ENCODE assay signal across 8 mouse cellular contexts in genomic region chr7:96213741-96214140, GRCm38 (mm10). TPM values are rescaled to one million over a fixed set of nuclear protein-coding genes. Genes with fewer than 3 reads are reported as not detected.
DNase-seq lines count a peak whose midpoint lies in the region; ATAC-seq and TF ChIP-seq lines count a peak whose summit lies in the region.

No protein-coding gene starts in this region.

- no peak for ATAC-seq in liver, embryonic 11.5 days (replicated peaks; ENCODE audit: low FRiP score)
- no peak for ATAC-seq in forebrain, embryonic 14.5 days
- ATAC-seq in limb, embryonic 15.5 days (ENCODE audit: insufficient number of reproducible peaks, low FRiP score, low TSS enrichment, low read depth): no peak

- DNase-seq in liver, embryonic 11.5 days (ENCODE audit: low spot score): no peak
- no peak for DNase-seq in liver
- no peak for DNase-seq in forebrain, embryonic 14.5 days (ENCODE audit: low spot score)
- DNase-seq in cerebellum, adult 9-10 months: no peak
- no peak for DNase-seq in ovary, postnatal 10 days (ENCODE audit: low spot score)
- no peak for DNase-seq in adrenal gland, postnatal 36 days

- H3K4me3 ChIP-seq in liver, embryonic 11.5 days (ENCODE audit: low read depth, low read length): peak overlapping the region; percentile 48
- H3K4me3 ChIP-seq in forebrain, embryonic 14.5 days (ENCODE audit: low read depth, low read length): peak overlapping the region; percentile 92
- peak overlapping the region; percentile 73 for H3K4me3 ChIP-seq in limb, embryonic 15.5 days
- peak overlapping the region; percentile 96 for H3K4me3 ChIP-seq in olfactory bulb, adult 2 months (ENCODE audit: insufficient read depth, low read depth, low read length)

- no peak for TF ChIP-seq CTCF in olfactory bulb, adult 2 months (IDR thresholded peaks at IDR 0.05; ENCODE audit: insufficient read depth, low read depth, low read length)

- H3K9ac ChIP-seq in liver, embryonic 11.5 days (ENCODE audit: low read depth, low read length): no peak overlapping the region
- peak overlapping the region; percentile 99 for H3K9ac ChIP-seq in forebrain, embryonic 14.5 days (ENCODE audit: low read length)
- H3K9ac ChIP-seq in limb, embryonic 15.5 days: no peak overlapping the region

- peak overlapping the region; percentile 67 for H3K4me2 ChIP-seq in liver, embryonic 11.5 days
- H3K4me2 ChIP-seq in forebrain, embryonic 14.5 days (ENCODE audit: low read length): peak overlapping the region; percentile 94
- H3K4me2 ChIP-seq in limb, embryonic 15.5 days: peak overlapping the region; percentile 86

- peaks cover 7% of the 10 kb centered on the region for H3K4me1 ChIP-seq in liver, embryonic 11.5 days (replicated peaks; ENCODE audit: control insufficient read depth, insufficient read depth, low read length)
- H3K4me1 ChIP-seq in forebrain, embryonic 14.5 days (ENCODE audit: control insufficient read depth, insufficient read depth, low read length): peaks cover 20% of the 10 kb centered on the region
- peaks cover 39% of the 10 kb centered on the region for H3K4me1 ChIP-seq in limb, embryonic 15.5 days
- H3K4me1 ChIP-seq in olfactory bulb, adult 2 months (ENCODE audit: control insufficient read depth, insufficient read depth, low read length): 0 out of 2 replicates have a peak, but pooled peaks cover 2% of the 10 kb centered on the region

- no peaks in the 10 kb centered on the region for H3K36me3 ChIP-seq in liver, embryonic 11.5 days (ENCODE audit: control insufficient read depth, insufficient read depth, low read length)
- H3K36me3 ChIP-seq in forebrain, embryonic 14.5 days (ENCODE audit: control insufficient read depth, insufficient read depth, low read length): no peaks in the 10 kb centered on the region
- H3K36me3 ChIP-seq in limb, embryonic 15.5 days: no peaks in the 10 kb centered on the region

- no peak for TF ChIP-seq POLR2A in olfactory bulb, adult 2 months (IDR thresholded peaks at IDR 0.05; ENCODE audit: insufficient read depth, low read depth, low read length)

- H3K9me3 ChIP-seq in liver, embryonic 11.5 days (ENCODE audit: control insufficient read depth, low read length): no peaks in the 10 kb centered on the region
- H3K9me3 ChIP-seq in forebrain, embryonic 14.5 days (replicated peaks; ENCODE audit: control insufficient read depth, low read length): no peaks in the 10 kb centered on the region
- no peaks in the 10 kb centered on the region for H3K9me3 ChIP-seq in limb, embryonic 15.5 days

- peaks cover 62% of the 10 kb centered on the region for H3K27me3 ChIP-seq in liver, embryonic 11.5 days (replicated peaks; ENCODE audit: control insufficient read depth, insufficient read depth, low read length)
- H3K27me3 ChIP-seq in forebrain, embryonic 14.5 days (replicated peaks; ENCODE audit: control insufficient read depth, insufficient read depth, low read length): 0 out of 2 replicates have a peak, but pooled peaks cover 3% of the 10 kb centered on the region
- H3K27me3 ChIP-seq in limb, embryonic 15.5 days: no peaks in the 10 kb centered on the region

- H3K27ac ChIP-seq in liver, embryonic 11.5 days (ENCODE audit: low read depth, low read length): no peak overlapping the region
- peak overlapping the region; percentile 98 for H3K27ac ChIP-seq in forebrain, embryonic 14.5 days (ENCODE audit: low read depth, low read length)
- no peak overlapping the region for H3K27ac ChIP-seq in limb, embryonic 15.5 days
- H3K27ac ChIP-seq in olfactory bulb, adult 2 months (ENCODE audit: insufficient read depth, low read depth, low read length): no peak overlapping the region

- WGBS in liver, embryonic 11.5 days: 11% methylated on average over 9 of the region's 10 CpGs
- WGBS in forebrain, embryonic 14.5 days: 5% methylated on average over 9 of the region's 10 CpGs
- WGBS in limb, embryonic 15.5 days: 18% methylated on average over 9 of the region's 10 CpGs
- 34% methylated on average over 9 of the region's 10 CpGs for WGBS in olfactory bulb, adult 2 months

RNA-seq across cellular contexts. Expression of gene Tenm4, which starts 42.7 kb away (rescaled TPM):
- polyA plus RNA-seq in liver, embryonic 11.5 days (2014; fragmentation: Nextera tagmentation; extraction: Ambion mirVana): 6.9 and 7.3 TPM in 2 replicates
- polyA plus RNA-seq in forebrain, embryonic 14.5 days (2014; fragmentation: Nextera tagmentation; extraction: Ambion mirVana): 48.9 and 70.1 TPM in 2 replicates
- polyA plus RNA-seq in limb, embryonic 15.5 days (2015; fragmentation: Nextera tagmentation; extraction: Ambion mirVana): 36.3 and 38.4 TPM in 2 replicates
- not detected in 2 replicates for polyA plus RNA-seq in olfactory bulb, adult 2 months (2012; ENCODE audit: insufficient read depth, insufficient read length, low replicate concordance, missing spikeins)
- total RNA-seq in adrenal gland, postnatal 36 days (2021): 10 to 100 TPM; 14.3 to 18.7 TPM
